Mouse (Mus musculus): ENCODE results near the gene Ftl1. TPM values are rescaled to one million over a fixed set of nuclear protein-coding genes. Genes with fewer than 3 reads are reported as not detected.

Ftl1 gene
- total RNA-seq, 4 experiments from 2014 or later: 206 to 283 (median 229) TPM

DNA sequence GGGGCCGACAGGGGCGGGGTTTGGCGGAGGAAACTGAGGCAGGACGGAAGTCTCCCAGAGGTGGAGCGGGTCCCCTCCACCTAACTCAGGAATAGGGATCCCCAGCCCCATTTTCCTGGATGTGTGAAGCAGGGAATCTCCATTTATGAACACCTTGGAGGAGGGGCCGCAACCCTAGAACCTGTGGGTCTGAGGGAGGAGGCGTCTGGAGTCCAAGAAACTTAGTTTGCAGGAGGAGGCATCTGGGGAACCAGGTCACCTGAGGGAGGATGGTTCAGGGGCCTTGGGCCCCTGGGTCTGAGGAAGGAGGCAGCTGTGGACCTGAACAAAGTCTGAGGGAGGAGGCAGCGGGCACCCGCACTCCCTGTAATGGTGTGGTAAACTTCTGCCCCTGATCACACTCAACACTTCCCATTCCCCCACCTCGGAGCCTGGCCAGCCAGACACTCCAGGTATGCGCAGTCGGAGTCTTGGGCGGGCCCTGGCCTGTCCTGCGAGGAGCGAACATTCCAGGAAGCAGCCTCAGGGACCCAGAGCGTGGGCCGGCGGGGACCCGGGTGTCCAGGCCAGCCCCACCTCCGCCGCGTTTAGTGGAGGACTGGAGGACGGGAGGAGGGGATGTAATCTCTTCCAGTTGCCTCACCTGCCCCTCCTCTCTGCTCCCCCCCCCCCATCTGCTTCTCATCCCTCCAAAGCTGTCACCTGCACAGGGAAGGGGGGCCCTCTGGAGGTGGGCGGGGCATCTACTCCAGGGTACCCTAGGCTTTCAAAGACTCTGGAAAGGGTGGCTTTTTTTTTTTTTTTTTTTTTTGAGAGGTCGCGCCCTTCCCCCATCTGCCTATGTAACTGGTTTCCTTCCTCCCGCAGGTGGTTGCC is 45.6 kb downstream of the Ftl1 start:
- DNase-seq (ENCODE audit: low spot score in 2 of 2): no peak

DNA sequence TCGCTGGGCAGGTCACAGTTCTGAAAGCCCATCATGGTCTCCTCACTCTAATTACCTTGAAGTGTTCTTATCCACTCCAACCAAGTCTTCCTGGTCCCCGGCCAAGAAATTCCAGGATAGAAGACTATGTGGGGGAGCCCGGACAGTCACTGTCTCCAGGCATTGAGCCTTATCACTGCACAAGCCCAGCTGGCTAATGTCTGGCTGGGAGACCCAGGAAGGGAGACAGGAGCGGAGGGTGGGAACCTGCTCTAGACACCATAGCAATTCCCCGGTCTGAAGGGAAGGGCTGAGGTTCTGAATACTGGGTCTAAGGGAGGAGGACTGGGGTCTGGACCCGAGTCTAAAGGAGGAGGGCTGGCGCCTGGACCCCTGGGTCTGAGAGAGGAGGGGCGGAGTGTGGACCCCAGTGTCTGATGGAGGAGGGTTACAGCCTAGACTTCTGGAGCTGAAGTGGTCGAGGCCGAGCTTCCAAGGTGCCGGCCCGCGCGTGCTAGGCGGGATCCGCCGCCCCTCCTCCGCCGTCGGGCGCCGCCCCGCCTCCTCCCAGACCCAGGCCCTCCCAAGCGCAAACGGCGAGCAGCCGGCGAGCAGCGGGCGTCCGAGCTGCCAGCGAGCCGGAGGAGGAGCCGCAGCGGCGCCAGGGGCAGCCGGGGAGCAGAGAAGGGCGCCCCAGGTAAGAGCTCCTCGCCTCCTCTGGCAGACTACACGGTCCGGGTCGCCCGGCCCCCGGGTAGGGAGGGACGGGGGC is 46.4 kb downstream of the Ftl1 start, which contains the start of gene Ntf5:
TSS of gene Ntf5 (plus strand) at position 583 of the 751 bp plus-strand sequence.
- DNase-seq (ENCODE audit: low spot score in 2 of 2): no peak

DNA sequence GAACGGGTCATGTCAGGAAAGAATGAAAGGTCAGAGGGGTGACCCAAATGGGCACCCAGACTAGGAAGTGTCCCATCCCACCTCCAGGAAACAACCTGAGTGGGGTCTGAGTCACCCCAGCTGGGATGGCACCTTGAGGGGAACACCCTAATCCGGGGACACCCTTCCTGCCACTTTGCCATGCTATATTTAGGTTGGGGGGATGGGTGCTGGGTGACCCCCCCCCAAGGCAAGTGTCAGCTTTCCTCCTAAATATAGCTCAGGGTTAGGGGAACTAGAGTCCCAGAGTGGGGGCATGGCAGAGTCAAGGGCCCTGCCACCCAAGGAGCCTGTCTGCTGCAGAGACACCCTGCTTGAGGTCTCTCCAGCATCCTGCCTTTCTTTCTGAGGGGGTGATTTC is 47.3 kb downstream of the Ftl1 start:
- no peak for DNase-seq (ENCODE audit: low spot score in 2 of 2)

DNA sequence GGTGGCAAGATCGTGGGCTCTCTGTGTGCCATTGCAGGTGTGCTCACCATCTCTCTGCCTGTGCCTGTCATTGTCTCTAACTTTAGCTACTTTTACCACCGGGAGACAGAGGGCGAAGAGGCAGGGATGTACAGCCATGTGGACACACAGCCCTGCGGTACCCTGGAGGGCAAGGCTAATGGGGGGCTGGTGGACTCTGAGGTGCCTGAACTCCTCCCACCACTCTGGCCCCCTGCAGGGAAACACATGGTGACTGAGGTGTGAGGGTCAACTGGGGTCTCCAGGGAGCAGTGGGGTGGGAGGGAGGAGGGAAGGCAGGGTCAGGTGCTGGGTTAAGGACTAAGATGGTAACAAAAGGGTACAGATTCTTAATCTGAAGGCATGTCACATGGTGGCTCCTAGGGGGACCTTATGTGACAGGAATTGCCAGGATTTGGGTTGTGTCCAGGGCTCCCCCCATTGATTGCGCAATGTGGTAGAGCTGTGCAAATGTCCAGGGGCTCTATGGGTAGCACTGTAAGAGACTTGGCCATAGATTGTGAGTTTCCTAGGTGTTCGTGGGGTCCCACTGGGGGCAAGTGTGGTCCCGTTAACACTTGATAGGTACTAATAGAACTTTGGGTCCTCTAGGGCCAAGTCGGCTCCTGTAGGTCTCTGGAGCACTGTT is 50.1 kb downstream of the Ftl1 start:
- DNase-seq (ENCODE audit: low spot score in 2 of 2): no peak

DNA sequence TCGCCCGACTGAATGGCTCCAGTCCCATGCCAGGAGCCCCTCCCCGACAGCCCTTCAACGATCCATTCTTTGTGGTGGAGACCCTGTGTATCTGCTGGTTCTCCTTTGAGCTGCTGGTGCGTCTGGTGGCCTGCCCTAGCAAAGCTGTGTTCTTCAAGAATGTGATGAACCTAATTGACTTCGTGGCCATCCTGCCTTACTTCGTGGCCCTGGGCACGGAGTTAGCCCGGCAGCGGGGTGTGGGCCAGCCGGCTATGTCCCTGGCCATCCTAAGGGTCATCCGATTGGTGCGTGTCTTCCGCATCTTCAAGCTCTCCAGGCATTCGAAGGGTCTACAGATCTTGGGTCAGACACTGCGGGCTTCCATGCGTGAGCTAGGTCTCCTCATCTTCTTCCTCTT is 50.7 kb downstream of the Ftl1 start:
- no peak for DNase-seq (ENCODE audit: low spot score in 2 of 2)

DNA sequence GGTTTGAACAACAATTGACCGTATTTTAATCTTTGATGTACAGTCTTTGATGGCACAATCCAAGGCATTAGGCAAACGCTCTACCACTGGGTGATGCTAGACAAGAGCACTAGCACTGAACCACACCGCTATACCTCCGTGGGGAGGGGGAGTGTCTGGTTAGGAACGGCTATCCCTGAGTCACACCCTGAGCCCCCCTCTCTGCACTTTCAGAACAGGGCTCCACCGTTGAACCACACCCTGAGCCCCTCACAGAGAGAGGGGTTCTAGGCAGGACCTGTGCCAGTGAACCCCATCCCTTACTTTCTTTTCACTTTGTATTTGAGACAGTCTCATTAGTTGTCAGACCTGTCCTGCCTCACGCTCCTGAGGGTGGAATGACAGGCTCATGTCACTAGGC is 51.3 kb downstream of the Ftl1 start:
- DNase-seq (ENCODE audit: low spot score in 2 of 2): no peak

Small RNAs within 50 kb of the gene (microRNA-seq; reads per million reads assigned to microRNA genes)
- 0 reads per million in 2 experiments for gene Gm22133

Other genes starting within 250 kb of the Ftl1 start
- 10 to 100 TPM; 23.1 to 31.5 (median 26.8) TPM for gene Dkkl1, start 247.7 kb downstream of the Ftl1 start, total RNA-seq (2022)
- gene Tead2, start 244.1 kb downstream of the Ftl1 start, total RNA-seq (2022): 1 to 10 TPM; 2.0 to 5.1 (median 3.0) TPM
- gene Cd37, start 220.8 kb downstream of the Ftl1 start, total RNA-seq (2022): 10 to 100 TPM in 2 of 4 experiments, 1 to 10 TPM in 2; 5.0 to 18.9 (median 11.9) TPM
- 1 to 10 TPM; 1.6 to 2.6 (median 2.1) TPM for gene Slc6a16, start 218.8 kb downstream of the Ftl1 start, total RNA-seq (2022)
- under 1 TPM in 3 of 4 experiments, not detected in 1; 0.19 to 0.55 (median 0.34) TPM for gene Slc6a21, start 182.4 kb downstream of the Ftl1 start, total RNA-seq (2022)
- gene Trpm4, start 126.1 kb downstream of the Ftl1 start, total RNA-seq (2022): 10 to 100 TPM; 23.9 to 27.8 (median 25.1) TPM
- gene Hrc, start 124.6 kb downstream of the Ftl1 start, total RNA-seq (2022): 1 to 10 TPM in 1 of 4 experiments, under 1 TPM in 3; 0.26 to 1.1 (median 0.78) TPM
- 100 to 1,000 TPM; 137 to 162 (median 150) TPM for gene Ppfia3, start 92.9 kb downstream of the Ftl1 start, total RNA-seq (2022)
- 100 to 1,000 TPM; 139 to 172 (median 159) TPM for gene Lin7b, start 89.3 kb downstream of the Ftl1 start, total RNA-seq (2022)
- 100 to 1,000 TPM; 295 to 398 (median 356) TPM for gene Snrnp70, start 64.1 kb downstream of the Ftl1 start, total RNA-seq (2022)
- under 1 TPM in 1 of 4 experiments, not detected in 3; 0.14 TPM for gene Kcna7, start 54.2 kb downstream of the Ftl1 start, total RNA-seq (2022)
- gene Ntf5, start 46.2 kb downstream of the Ftl1 start, total RNA-seq (2022): under 1 TPM in 2 of 4 experiments, not detected in 2; 0.36 to 0.39 TPM
- gene Lhb, start 39.1 kb downstream of the Ftl1 start, total RNA-seq (2022): not detected
- 10 to 100 TPM; 14.7 to 16.4 (median 15.1) TPM for gene Gys1, start 25.0 kb downstream of the Ftl1 start, total RNA-seq (2022)
- gene Ruvbl2, start 21.8 kb downstream of the Ftl1 start, total RNA-seq (2022): 10 to 100 TPM; 30.0 to 37.5 (median 32.0) TPM
- gene Bax, start 7.0 kb upstream of the Ftl1 start, total RNA-seq (2022): 10 to 100 TPM; 57.8 to 78.7 (median 67.0) TPM
- gene Tulp2, start 22.0 kb upstream of the Ftl1 start, total RNA-seq (2022): not detected
- 1 to 10 TPM in 3 of 4 experiments, not detected in 1; 1.9 to 3.2 (median 2.9) TPM for gene Gm45808, start 26.9 kb upstream of the Ftl1 start, total RNA-seq (2022)
- 1 to 10 TPM; 5.9 to 7.0 (median 6.3) TPM for gene Dhdh, start 28.9 kb upstream of the Ftl1 start, total RNA-seq (2022)
- 100 to 1,000 TPM in 3 of 4 experiments, 10 to 100 TPM in 1; 97.8 to 121 (median 110) TPM for gene Nucb1, start 50.5 kb upstream of the Ftl1 start, total RNA-seq (2022)
- 10 to 100 TPM; 16.0 to 27.0 (median 22.4) TPM for gene Ppp1r15a, start 66.4 kb upstream of the Ftl1 start, total RNA-seq (2022)
- 1 to 10 TPM; 3.0 to 5.1 (median 4.0) TPM for gene Plekha4, start 66.4 kb upstream of the Ftl1 start, total RNA-seq (2022)
- gene Hsd17b14, start 95.0 kb upstream of the Ftl1 start, total RNA-seq (2022): 1 to 10 TPM in 2 of 4 experiments, under 1 TPM in 1, not detected in 1; 0.72 to 2.6 (median 1.2) TPM
- gene Bcat2, start 110.3 kb upstream of the Ftl1 start, total RNA-seq (2022): 10 to 100 TPM; 19.3 to 21.1 (median 19.9) TPM
- not detected for gene Fgf21, start 155.6 kb upstream of the Ftl1 start, total RNA-seq (2022)
- under 1 TPM in 1 of 4 experiments, not detected in 3; 0.21 TPM for gene Fut1, start 157.4 kb upstream of the Ftl1 start, total RNA-seq (2022)
- gene Izumo1, start 161.9 kb upstream of the Ftl1 start, total RNA-seq (2022): not detected
- gene Rasip1, start 167.6 kb upstream of the Ftl1 start, total RNA-seq (2022): 1 to 10 TPM; 5.9 to 7.6 (median 6.6) TPM
- 1 to 10 TPM; 3.5 to 6.0 (median 5.6) TPM for gene Mamstr, start 180.1 kb upstream of the Ftl1 start, total RNA-seq (2022)
- under 1 TPM in 1 of 4 experiments, not detected in 3; 0.59 TPM for gene Fut2, start 206.5 kb upstream of the Ftl1 start, total RNA-seq (2022)
- 1 to 10 TPM; 7.6 to 8.7 (median 8.2) TPM for gene Ntn5, start 224.1 kb upstream of the Ftl1 start, total RNA-seq (2022)
- gene Sec1, start 234.5 kb upstream of the Ftl1 start, total RNA-seq (2022): 1 to 10 TPM in 1 of 4 experiments, under 1 TPM in 3; 0.63 to 1.1 (median 0.87) TPM
- gene Car11, start 240.0 kb upstream of the Ftl1 start, total RNA-seq (2022): 100 to 1,000 TPM; 230 to 247 (median 241) TPM
- 100 to 1,000 TPM; 164 to 236 (median 186) TPM for gene Dbp, start 245.2 kb upstream of the Ftl1 start, total RNA-seq (2022)